Mouse (Mus musculus): ENCODE results near the gene Olfr464.

- TF ChIP-seq CTCF (IDR thresholded peaks at IDR 0.05; ENCODE audit: low read depth) (no peak), EP300 (optimal IDR thresholded peaks at IDR 0.05) (no peak)
These were observed at the start of gene Olfr464 for GRCm38 (mm10) chr11:87920966-87921365.
